Mouse (Mus musculus): Measurements from ENCODE around the gene Calb2.

GRCm38 (mm10) chr8:110152951-110153350 lies 15.1 kb downstream of the Calb2 start:
- TF ChIP-seq CTCF (IDR thresholded peaks at IDR 0.05; ENCODE audit: borderline replicate concordance, insufficient read depth, low read length) (no peak), POLR2A (IDR thresholded peaks at IDR 0.05; ENCODE audit: low read depth, low read length) (no peak)

Measured in embryonic fibroblast, embryonic 13.5 days (primary cell).